Mouse (Mus musculus) forebrain, embryonic 12.5 days (tissue): ENCODE measurements around the gene Pla2g4d. TPM values are rescaled to one million over a fixed set of nuclear protein-coding genes. Genes with fewer than 3 reads are reported as not detected.
A peak's percentile ranks its signal among the peaks of the same experiment; 100 is the strongest.

Experiments used
- ATAC-seq: fragments of 200-750 bp; cut with Nextera tagmentation; 2 replicates; pipeline ENCODE4 v1.8.0; 2017; ENCODE audit warnings: moderate TSS enrichment; ENCODE audit not compliant: low FRiP score
- H3K27ac ChIP-seq: fragments of 300-500 bp; sonication (generic); 2 replicates; pipeline ENCODE4 v1.5.1; 2016; ENCODE audit warnings: mild to moderate bottlenecking
- H3K27me3 ChIP-seq: fragments of 300-500 bp; sonication (generic); 2 replicates; pipeline ENCODE4 v1.6.1; 2016; ENCODE audit warnings: mild to moderate bottlenecking
- H3K36me3 ChIP-seq: fragments of 300-500 bp; sonication (generic); replicated peaks from 2 replicates; pipeline ENCODE4 v1.6.1; 2016; ENCODE audit warnings: mild to moderate bottlenecking
- H3K4me1 ChIP-seq: fragments of 300-500 bp; sonication (generic); 2 replicates; pipeline ENCODE4 v1.6.1; 2016
- H3K4me2 ChIP-seq: fragments of 300-500 bp; sonication (generic); 2 replicates; pipeline ENCODE4 v1.6.1; 2016; ENCODE audit warnings: mild to moderate bottlenecking, moderate library complexity
- H3K4me3 ChIP-seq: fragments of 300-500 bp; sonication (generic); replicated peaks from 2 replicates; pipeline ENCODE4 v1.5.1; 2016; ENCODE audit warnings: mild to moderate bottlenecking
- H3K9ac ChIP-seq: fragments of 300-500 bp; sonication (generic); 2 replicates; pipeline ENCODE4 v1.6.1; 2016; ENCODE audit warnings: mild to moderate bottlenecking
- H3K9me3 ChIP-seq: fragments of 300-500 bp; sonication (generic); 2 replicates; pipeline ENCODE4 v1.6.1; 2016
- WGBS: fragments of 180-500 bp; shearing (Covaris S2); methylation state at CpG from one replicate; pipeline ENCODE4 v1.1.7; 2016; 5-methylcytosine and 5-hydroxymethylcytosine counted together
- polyA plus RNA-seq: library from polyadenylated mRNA; unstranded; fragments of >200 nt; fragmentation: Nextera tagmentation; extraction: Ambion mirVana; gene quantifications from 2 replicates; pipeline ENCODE4 v1.2.1, GENCODE M21; 2016

Pla2g4d gene
- polyA plus RNA-seq, 1 experiment from 2014 or later, result not detected

- WGBS, result 89% methylated on average over 4 of the region's 4 CpGs
- H3K4me1 ChIP-seq, result no peaks in the 10 kb centered on the region
- H3K4me2 ChIP-seq, result no peak overlapping the region
- no peaks in the 10 kb centered on the region for H3K27me3 ChIP-seq
- H3K4me3 ChIP-seq, result no peak overlapping the region
- no peak overlapping the region for H3K27ac ChIP-seq
- no peak overlapping the region for H3K9ac ChIP-seq
- H3K36me3 ChIP-seq, result no peaks in the 10 kb centered on the region
- no peak for ATAC-seq
- no peaks in the 10 kb centered on the region for H3K9me3 ChIP-seq
These were observed 3.4 kb downstream of the Pla2g4d start for GRCm38 (mm10) chr2:120285639-120286038.

GRCm38 (mm10) chr2:120284705-120285104, 4.3 kb downstream of the Pla2g4d start:
- Histone ChIP-seq H3K36me3 (no peaks in the 10 kb centered on the region), H3K4me1 (no peaks in the 10 kb centered on the region), H3K9me3 (no peaks in the 10 kb centered on the region), H3K27me3 (no peaks in the 10 kb centered on the region), H3K27ac (no peak overlapping the region), H3K4me3 (no peak overlapping the region), H3K9ac (no peak overlapping the region), H3K4me2 (no peak overlapping the region)
- ATAC-seq, result no peak

- Histone ChIP-seq H3K36me3 (no peaks in the 10 kb centered on the region), H3K27ac (no peak overlapping the region), H3K4me1 (no peaks in the 10 kb centered on the region), H3K9me3 (no peaks in the 10 kb centered on the region), H3K27me3 (no peaks in the 10 kb centered on the region), H3K4me3 (no peak overlapping the region), H3K4me2 (no peak overlapping the region), H3K9ac (no peak overlapping the region)
- 74% methylated on average over 5 of the region's 5 CpGs for WGBS
- no peak for ATAC-seq
These were observed 4.9 kb downstream of the Pla2g4d start for GRCm38 (mm10) chr2:120284094-120284493.

- Histone ChIP-seq H3K27me3 (no peaks in the 10 kb centered on the region), H3K9ac (no peak overlapping the region), H3K9me3 (no peaks in the 10 kb centered on the region), H3K36me3 (no peaks in the 10 kb centered on the region), H3K4me1 (no peaks in the 10 kb centered on the region), H3K4me2 (no peak overlapping the region), H3K4me3 (no peak overlapping the region), H3K27ac (no peak overlapping the region)
- 70% methylated on average over 6 of the region's 6 CpGs for WGBS
- ATAC-seq, result no peak
These were observed 5.4 kb downstream of the Pla2g4d start for GRCm38 (mm10) chr2:120283550-120283949.

GRCm38 (mm10) chr2:120281221-120281620, 7.8 kb downstream of the Pla2g4d start:
- Histone ChIP-seq H3K36me3 (no peaks in the 10 kb centered on the region), H3K4me2 (no peak overlapping the region), H3K9me3 (no peaks in the 10 kb centered on the region), H3K27me3 (no peaks in the 10 kb centered on the region), H3K4me1 (no peaks in the 10 kb centered on the region), H3K9ac (no peak overlapping the region), H3K4me3 (no peak overlapping the region), H3K27ac (no peak overlapping the region)
- 66% methylated on average over 3 of the region's 3 CpGs for WGBS
- ATAC-seq, result no peak

GRCm38 (mm10) chr2:120279961-120280360, 9.0 kb downstream of the Pla2g4d start:
- no peaks in the 10 kb centered on the region for H3K9me3 ChIP-seq
- WGBS, result 17% methylated on average over 8 of the region's 8 CpGs

GRCm38 (mm10) chr2:120276951-120277350, 12.0 kb downstream of the Pla2g4d start:
- Histone ChIP-seq H3K9ac (no peak overlapping the region), H3K36me3 (no peaks in the 10 kb centered on the region), H3K9me3 (no peaks in the 10 kb centered on the region), H3K4me1 (no peaks in the 10 kb centered on the region), H3K27me3 (0 out of 2 replicates have a peak, but pooled peaks cover 3% of the 10 kb centered on the region), H3K4me3 (no peak overlapping the region), H3K27ac (no peak overlapping the region), H3K4me2 (no peak overlapping the region)
- no peak for ATAC-seq
- WGBS, result 83% methylated on average over 4 of the region's 4 CpGs

More at GRCm38 (mm10) chr2:120279961-120280360, 9.0 kb downstream of the Pla2g4d start:
- 0 out of 2 replicates have a peak, but pooled peaks cover 2% of the 10 kb centered on the region for H3K27me3 ChIP-seq
- H3K4me1 ChIP-seq, result no peaks in the 10 kb centered on the region
- no peaks in the 10 kb centered on the region for H3K36me3 ChIP-seq
- no peak overlapping the region for H3K4me2 ChIP-seq
- H3K9ac ChIP-seq, result no peak overlapping the region
- no peak overlapping the region for H3K4me3 ChIP-seq
- ATAC-seq, result no peak
- no peak overlapping the region for H3K27ac ChIP-seq

GRCm38 (mm10) chr2:120268635-120269034, 20.4 kb downstream of the Pla2g4d start:
- peaks cover 7% of the 10 kb centered on the region; the same call in 1 of the 2 replicates for H3K27me3 ChIP-seq
- H3K4me3 ChIP-seq, result no peak overlapping the region
- peak overlapping the region; percentile 32; the same call in 1 of the 2 replicates for H3K4me2 ChIP-seq
- H3K9me3 ChIP-seq, result no peaks in the 10 kb centered on the region
- H3K9ac ChIP-seq, result no peak overlapping the region
- H3K4me1 ChIP-seq, result peaks cover 5% of the 10 kb centered on the region; the same call in 1 of the 2 replicates
- 2% methylated on average over 9 of the region's 9 CpGs for WGBS
- H3K36me3 ChIP-seq, result no peaks in the 10 kb centered on the region
- no peak overlapping the region for H3K27ac ChIP-seq
- ATAC-seq, result no peak

- Histone ChIP-seq H3K36me3 (no peaks in the 10 kb centered on the region), H3K9ac (no peak overlapping the region), H3K27me3 (peaks cover 7% of the 10 kb centered on the region; the same call in 1 of the 2 replicates), H3K27ac (no peak overlapping the region), H3K9me3 (no peaks in the 10 kb centered on the region), H3K4me3 (no peak overlapping the region), H3K4me1 (peaks cover 5% of the 10 kb centered on the region; the same call in 1 of the 2 replicates), H3K4me2 (no peak overlapping the region)
- no peak for ATAC-seq
- WGBS, result 78% methylated on average over 6 of the region's 6 CpGs
These were observed 23.5 kb downstream of the Pla2g4d start for GRCm38 (mm10) chr2:120265523-120265922.

GRCm38 (mm10) chr2:120264858-120265257, 24.1 kb downstream of the Pla2g4d start:
- no peak overlapping the region for H3K9ac ChIP-seq
- H3K27ac ChIP-seq, result no peak overlapping the region
- WGBS, result 63% methylated on average over 10 of the region's 10 CpGs
- peaks cover 7% of the 10 kb centered on the region; the same call in 1 of the 2 replicates for H3K27me3 ChIP-seq
- no peaks in the 10 kb centered on the region for H3K9me3 ChIP-seq
- ATAC-seq, result no peak
- no peak overlapping the region for H3K4me2 ChIP-seq
- no peaks in the 10 kb centered on the region for H3K36me3 ChIP-seq
- no peak overlapping the region for H3K4me3 ChIP-seq
- H3K4me1 ChIP-seq, result peaks cover 5% of the 10 kb centered on the region; the same call in 1 of the 2 replicates

- Histone ChIP-seq H3K9ac (no peak overlapping the region), H3K4me1 (no peaks in the 10 kb centered on the region), H3K4me3 (no peak overlapping the region), H3K9me3 (no peaks in the 10 kb centered on the region), H3K27ac (no peak overlapping the region), H3K27me3 (no peaks in the 10 kb centered on the region), H3K36me3 (no peaks in the 10 kb centered on the region), H3K4me2 (no peak overlapping the region)
- 47% methylated on average over 1 of the region's 1 CpGs for WGBS
- no peak for ATAC-seq
These were observed 26.1 kb downstream of the Pla2g4d start for GRCm38 (mm10) chr2:120262876-120263275.

- H3K4me3 ChIP-seq, result no peak overlapping the region
- 77% methylated on average over 3 of the region's 3 CpGs for WGBS
- H3K4me2 ChIP-seq, result no peak overlapping the region
- no peak for ATAC-seq
- no peaks in the 10 kb centered on the region for H3K4me1 ChIP-seq
- H3K36me3 ChIP-seq, result no peaks in the 10 kb centered on the region
- no peaks in the 10 kb centered on the region for H3K27me3 ChIP-seq
- H3K9ac ChIP-seq, result no peak overlapping the region
- H3K9me3 ChIP-seq, result no peaks in the 10 kb centered on the region
- no peak overlapping the region for H3K27ac ChIP-seq
These were observed 27.7 kb downstream of the Pla2g4d start for GRCm38 (mm10) chr2:120261346-120261745.

- H3K36me3 ChIP-seq, result no peaks in the 10 kb centered on the region
- no peak overlapping the region for H3K9ac ChIP-seq
- no peak overlapping the region for H3K4me3 ChIP-seq
- H3K27me3 ChIP-seq, result no peaks in the 10 kb centered on the region
- H3K4me2 ChIP-seq, result no peak overlapping the region
- no peak for ATAC-seq
- no peaks in the 10 kb centered on the region for H3K4me1 ChIP-seq
- H3K27ac ChIP-seq, result no peak overlapping the region
- no peaks in the 10 kb centered on the region for H3K9me3 ChIP-seq
These were observed 32.7 kb downstream of the Pla2g4d start for GRCm38 (mm10) chr2:120256259-120256658.
